Mouse (Mus musculus): ENCODE measurements around the gene Stk24.
"Not testable (repeated sequence)": the region's sequence is repeated elsewhere in the genome, so short reads cannot be mapped to it uniquely, and the experiment has no call there.

Stk24 gene

DNA sequence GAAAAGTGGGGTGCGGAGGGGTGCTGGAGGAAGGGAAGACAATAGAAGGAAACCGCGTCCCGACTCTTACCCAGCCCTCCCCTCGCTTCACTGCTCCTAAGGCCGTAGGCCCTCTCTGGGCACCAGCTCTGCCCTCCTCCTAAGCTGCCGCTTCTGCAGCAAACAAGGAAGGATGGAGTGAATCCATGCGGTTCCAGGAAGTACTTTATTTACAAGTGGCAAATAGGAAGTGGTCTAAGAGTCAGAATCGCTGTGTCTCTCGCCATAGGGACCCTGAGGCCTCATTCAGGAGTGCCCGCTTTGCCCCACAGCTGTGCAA lies at the start of gene Stk24:
Gene Stk24 (minus strand): TSS at position 185 of the 319 bp plus-strand sequence.
- DNase-seq: no peak

DNA sequence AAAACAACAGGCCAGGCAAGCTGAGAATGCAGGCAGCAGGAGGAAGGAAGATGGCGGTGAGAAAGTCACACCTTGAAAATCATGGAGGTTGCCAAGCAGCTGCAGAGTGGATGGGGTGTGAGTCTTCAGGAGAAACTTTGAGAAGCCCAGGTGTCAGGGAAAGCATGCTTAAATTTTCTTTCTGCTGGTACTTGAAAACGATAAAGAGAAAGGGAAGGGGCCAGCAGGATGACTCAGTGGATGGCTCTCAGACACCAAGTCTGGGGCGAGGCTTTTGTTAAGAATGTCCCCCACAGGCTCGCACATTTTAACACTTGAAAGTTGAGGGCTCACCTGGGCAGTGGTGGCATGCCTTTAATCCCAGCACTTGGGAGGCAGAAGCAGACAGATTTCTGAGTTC lies 48.3 kb upstream of the Stk24 start:
- peak; percentile 45 for DNase-seq

- DNase-seq: peak; percentile 81
Observed at GRCm38 (mm10) chr14:121426743-121427142, 46.9 kb upstream of the Stk24 start.

DNA sequence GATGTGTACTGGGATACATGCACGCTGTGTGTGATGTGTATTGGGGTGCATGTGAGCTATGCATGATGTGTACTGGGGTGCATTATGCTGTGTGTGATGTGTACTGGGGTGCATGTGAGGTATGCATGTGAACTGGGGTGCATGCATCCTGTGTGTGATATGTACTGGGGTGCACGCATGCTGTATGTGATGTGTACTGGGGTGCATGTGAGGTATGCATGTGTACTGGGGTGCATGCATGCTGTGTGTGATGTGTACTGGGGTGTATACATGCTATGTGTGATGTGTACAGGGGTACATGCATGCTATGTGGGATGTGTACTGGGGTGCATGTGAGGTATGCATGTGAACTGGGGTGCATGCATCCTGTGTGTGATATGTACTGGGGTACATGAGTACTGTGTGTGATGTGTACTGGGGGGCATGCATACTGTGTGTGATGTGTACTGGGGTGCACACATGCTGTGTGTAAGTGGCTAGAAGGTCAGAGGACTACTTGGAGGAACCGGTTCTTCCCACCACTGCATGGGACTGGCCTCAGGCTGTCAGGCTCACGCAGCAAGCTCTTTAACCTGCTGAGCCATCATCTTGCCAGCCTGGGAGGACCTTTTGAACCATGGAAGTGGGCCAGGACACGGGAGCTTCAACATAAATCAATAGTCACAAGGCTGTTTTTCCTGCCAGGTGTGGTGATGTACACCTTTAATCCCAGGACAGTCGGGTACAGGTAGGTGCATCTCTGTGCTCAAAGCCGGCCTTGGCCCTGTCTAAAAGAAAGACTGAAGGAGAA lies 45.4 kb upstream of the Stk24 start:
- DNase-seq: peak; percentile 81

GRCm38 (mm10) chr14:121423341-121423751 lies 43.5 kb upstream of the Stk24 start:
- DNase-seq: peak; percentile 93

DNA sequence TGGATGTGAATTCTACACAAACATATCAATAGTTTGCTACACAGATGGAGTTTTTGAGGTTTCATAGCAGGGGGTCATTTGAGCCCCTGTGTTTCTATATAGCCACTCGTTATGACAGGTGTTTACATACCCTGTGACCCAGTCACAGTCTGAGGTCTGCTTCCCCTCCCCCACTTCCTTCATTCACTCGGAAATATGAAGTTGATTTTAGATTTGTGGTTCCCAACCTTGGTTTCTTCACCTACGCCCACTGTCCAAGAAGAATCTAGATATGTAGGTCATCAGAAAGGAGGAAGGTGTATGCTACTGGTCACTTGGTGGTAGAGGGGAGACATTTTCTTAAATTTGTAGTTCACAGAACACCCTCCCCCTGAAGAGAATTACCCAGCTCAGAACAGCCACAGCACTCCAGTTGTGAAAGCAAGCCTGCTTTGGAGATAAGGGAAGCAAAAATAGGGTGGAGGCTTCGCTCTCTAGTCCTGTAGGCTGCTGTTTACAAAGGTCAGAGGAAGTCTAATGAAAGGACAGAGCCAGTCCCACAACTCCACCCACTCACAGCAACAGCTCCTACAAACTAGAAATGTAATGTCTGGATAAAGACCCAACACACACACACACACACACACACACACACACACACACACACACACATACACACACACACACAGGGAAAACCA lies 43.0 kb upstream of the Stk24 start:
- peak; percentile 97 for DNase-seq

DNA sequence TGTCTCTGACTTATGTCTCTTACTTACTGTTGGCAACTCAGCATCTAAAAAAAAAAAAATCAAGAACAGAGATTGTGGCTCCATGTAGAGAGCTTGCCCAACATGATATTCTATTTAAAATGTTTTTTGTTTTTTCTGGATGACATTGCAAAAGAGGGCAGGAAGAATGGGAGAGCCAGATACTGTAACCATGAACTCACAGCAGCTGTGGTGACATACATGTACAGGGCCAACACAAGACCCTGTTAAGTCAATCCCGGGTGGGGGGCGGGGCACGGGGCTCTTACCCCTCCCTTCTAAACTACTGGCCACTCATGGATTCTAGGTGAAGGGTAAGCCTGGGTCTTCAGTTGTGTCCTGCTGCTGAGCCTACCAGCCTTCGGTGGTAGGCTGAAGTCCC lies 42.2 kb upstream of the Stk24 start:
- peak; percentile 84 for DNase-seq

DNA sequence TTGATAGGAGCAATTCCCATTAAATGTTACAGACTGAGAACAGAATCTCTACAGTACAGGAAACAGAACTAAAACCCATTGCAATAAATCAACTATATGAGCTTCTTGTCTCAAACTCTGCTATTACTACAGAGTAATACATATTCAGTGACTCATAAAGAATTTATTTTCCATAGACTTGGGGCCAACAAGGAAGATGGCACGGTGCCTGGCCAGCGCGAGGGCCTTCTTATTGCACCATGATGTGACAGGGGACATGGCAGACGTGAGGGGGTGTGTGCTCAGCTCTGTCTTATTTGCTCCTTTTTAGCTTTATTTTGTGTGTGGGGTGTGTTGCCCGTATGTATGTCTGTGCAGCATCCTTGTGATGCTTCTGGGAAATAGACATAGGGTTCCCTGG lies 37.8 kb upstream of the Stk24 start:
- peak; percentile 65 for DNase-seq

- DNase-seq: peak; percentile 73
Observed at GRCm38 (mm10) chr14:121416626-121417319, 37.0 kb upstream of the Stk24 start.

- no peak for DNase-seq
Observed at GRCm38 (mm10) chr14:121414635-121415241, 34.9 kb upstream of the Stk24 start.

DNA sequence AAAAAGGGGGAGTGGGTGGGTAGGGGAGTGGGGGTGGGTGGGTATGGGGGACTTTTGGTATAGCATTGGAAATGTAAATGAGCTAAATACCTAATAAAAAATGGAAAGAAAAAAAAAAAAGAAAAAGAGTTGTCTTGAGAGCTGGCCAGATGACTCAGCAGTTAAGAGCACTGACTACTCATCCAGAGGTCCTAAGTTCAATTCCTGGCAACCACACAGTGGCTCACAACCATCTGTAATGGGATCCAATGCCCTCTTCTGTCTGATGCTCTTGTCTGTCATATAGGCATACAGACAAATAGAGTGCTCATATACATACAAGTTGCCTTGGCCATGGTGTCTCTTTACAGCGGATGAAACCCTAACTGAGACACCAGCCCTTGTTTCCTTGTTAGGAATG lies 33.9 kb upstream of the Stk24 start:
- DNase-seq: not testable (repeated sequence)

GRCm38 (mm10) chr14:121408944-121409343 lies 29.1 kb upstream of the Stk24 start:
- no peak for DNase-seq

DNA sequence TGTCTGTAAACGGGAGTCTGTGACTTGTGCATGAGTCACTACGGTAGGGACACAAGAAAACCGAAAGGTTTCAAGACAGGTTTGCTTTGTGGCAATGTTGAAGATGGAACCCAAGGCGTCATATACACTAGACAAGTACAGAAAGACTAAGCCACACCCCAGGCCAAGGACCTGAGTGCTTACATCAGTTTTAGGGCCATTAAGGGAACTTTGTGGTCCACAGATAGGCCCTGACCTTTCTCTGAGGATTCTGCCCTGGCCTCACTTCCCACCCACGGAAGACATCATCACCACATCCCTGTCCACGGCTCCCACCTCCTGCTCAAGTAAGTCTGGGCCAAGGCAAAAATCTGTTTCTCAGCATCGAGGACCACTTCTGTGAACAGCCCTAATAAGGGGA lies 27.1 kb upstream of the Stk24 start:
- DNase-seq: no peak

DNA sequence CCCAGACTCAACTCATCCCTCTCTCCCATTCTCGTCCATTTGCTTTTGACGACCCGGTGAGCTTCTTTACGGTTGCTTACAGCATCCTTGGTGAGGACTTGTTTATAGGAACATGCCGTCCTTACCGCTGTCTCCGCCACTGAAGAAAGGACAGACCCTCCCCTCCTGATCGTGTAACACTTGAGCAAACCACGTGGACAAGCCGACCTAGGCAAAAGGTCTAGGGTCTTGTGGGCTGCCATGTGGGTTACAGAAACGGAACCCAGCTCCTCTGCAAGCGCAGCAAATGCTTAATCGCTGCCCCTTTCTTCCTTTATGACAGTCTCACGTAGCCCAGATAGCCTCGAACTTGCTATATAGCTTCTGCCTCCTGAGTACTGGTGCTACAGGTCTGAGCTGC lies 25.7 kb upstream of the Stk24 start:
- no peak for DNase-seq

GRCm38 (mm10) chr14:121405120-121405519 lies 25.3 kb upstream of the Stk24 start:
- no peak for DNase-seq

- no peak for DNase-seq
Observed at GRCm38 (mm10) chr14:121399676-121400075, 19.9 kb upstream of the Stk24 start.

GRCm38 (mm10) chr14:121397471-121397870 lies 17.7 kb upstream of the Stk24 start:
- no peak for DNase-seq

GRCm38 (mm10) chr14:121395125-121395524 lies 15.3 kb upstream of the Stk24 start:
- no peak for DNase-seq

- DNase-seq: peak; percentile 96
Observed at GRCm38 (mm10) chr14:121391927-121392326, 12.1 kb upstream of the Stk24 start.

GRCm38 (mm10) chr14:121387760-121388159 lies 7.9 kb upstream of the Stk24 start:
- no peak for DNase-seq

DNA sequence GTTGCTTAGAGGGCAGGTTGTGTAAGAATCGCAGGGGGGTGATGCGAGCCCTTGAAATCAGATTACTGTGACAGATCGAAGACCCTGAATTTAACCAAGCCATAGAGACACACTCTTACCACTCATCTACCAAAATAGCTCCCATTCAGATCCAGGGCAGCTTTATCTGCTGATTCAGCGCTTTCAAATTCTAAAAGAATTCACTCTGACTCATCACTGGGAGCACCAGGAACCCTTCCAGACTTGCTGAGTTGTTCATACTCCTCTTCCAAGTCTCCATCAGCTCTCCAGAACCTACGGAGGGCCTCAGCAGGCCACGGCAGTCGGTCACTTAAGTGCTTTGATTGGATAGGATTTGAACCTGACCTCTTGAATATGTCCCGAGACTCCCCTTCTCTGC lies 5.6 kb upstream of the Stk24 start:
- DNase-seq: no peak

- no peak for DNase-seq
Observed at GRCm38 (mm10) chr14:121383801-121384200, 4.0 kb upstream of the Stk24 start.

GRCm38 (mm10) chr14:121379116-121379826 lies 540 bp downstream of the Stk24 start:
- DNase-seq: peak; percentile 99
